Mouse (Mus musculus) hindbrain, embryonic 15.5 days (tissue): ENCODE measurements at regions not wholly inside any gene's neighbourhood (a gene's known extent, or its start where the extent isn't known, plus 50 kb on each side); places are given as distances from the start of the nearest gene placed in this dataset.

ENCODE experiments used
- ATAC-seq: fragments of 200-750 bp; cut with Nextera tagmentation; 2 replicates; pipeline ENCODE4 v1.8.0; 2017; ENCODE audit warnings: low read depth, moderate number of reproducible peaks, moderate TSS enrichment; ENCODE audit not compliant: low FRiP score
- H3K27ac ChIP-seq: fragments of 300-500 bp; sonication (generic); replicated peaks from 2 replicates; pipeline ENCODE4 v1.5.1; 2015; ENCODE audit warnings: mild to moderate bottlenecking, inconsistent platforms
- H3K27me3 ChIP-seq: fragments of 300-500 bp; sonication (generic); 2 replicates; pipeline ENCODE4 v1.6.1; 2015; ENCODE audit warnings: control low read depth, inconsistent platforms
- H3K36me3 ChIP-seq: fragments of 300-500 bp; sonication (generic); 2 replicates; pipeline ENCODE4 v1.6.1; 2015; ENCODE audit warnings: control low read depth, inconsistent platforms
- H3K4me1 ChIP-seq: fragments of 300-500 bp; sonication (generic); replicated peaks from 2 replicates; pipeline ENCODE4 v1.6.1; 2015; ENCODE audit warnings: control low read depth, inconsistent platforms
- H3K4me2 ChIP-seq: fragments of 300-500 bp; sonication (generic); 2 replicates; pipeline ENCODE4 v1.6.1; 2015; ENCODE audit warnings: moderate library complexity, mild to moderate bottlenecking, inconsistent platforms
- H3K4me3 ChIP-seq: fragments of 300-500 bp; sonication (generic); 2 replicates; pipeline ENCODE4 v1.5.1; 2015; ENCODE audit warnings: mild to moderate bottlenecking, inconsistent platforms
- H3K9ac ChIP-seq: fragments of 300-500 bp; sonication (generic); 2 replicates; pipeline ENCODE4 v1.6.1; 2015; ENCODE audit warnings: inconsistent platforms
- H3K9me3 ChIP-seq: fragments of 300-500 bp; sonication (generic); 2 replicates; pipeline ENCODE4 v1.6.1; 2016; ENCODE audit warnings: control low read depth, inconsistent platforms
- WGBS: fragments of 180-500 bp; shearing (Covaris S2); methylation state at CpG from one replicate; pipeline ENCODE4 v1.1.7; 2015; 5-methylcytosine and 5-hydroxymethylcytosine counted together

DNA sequence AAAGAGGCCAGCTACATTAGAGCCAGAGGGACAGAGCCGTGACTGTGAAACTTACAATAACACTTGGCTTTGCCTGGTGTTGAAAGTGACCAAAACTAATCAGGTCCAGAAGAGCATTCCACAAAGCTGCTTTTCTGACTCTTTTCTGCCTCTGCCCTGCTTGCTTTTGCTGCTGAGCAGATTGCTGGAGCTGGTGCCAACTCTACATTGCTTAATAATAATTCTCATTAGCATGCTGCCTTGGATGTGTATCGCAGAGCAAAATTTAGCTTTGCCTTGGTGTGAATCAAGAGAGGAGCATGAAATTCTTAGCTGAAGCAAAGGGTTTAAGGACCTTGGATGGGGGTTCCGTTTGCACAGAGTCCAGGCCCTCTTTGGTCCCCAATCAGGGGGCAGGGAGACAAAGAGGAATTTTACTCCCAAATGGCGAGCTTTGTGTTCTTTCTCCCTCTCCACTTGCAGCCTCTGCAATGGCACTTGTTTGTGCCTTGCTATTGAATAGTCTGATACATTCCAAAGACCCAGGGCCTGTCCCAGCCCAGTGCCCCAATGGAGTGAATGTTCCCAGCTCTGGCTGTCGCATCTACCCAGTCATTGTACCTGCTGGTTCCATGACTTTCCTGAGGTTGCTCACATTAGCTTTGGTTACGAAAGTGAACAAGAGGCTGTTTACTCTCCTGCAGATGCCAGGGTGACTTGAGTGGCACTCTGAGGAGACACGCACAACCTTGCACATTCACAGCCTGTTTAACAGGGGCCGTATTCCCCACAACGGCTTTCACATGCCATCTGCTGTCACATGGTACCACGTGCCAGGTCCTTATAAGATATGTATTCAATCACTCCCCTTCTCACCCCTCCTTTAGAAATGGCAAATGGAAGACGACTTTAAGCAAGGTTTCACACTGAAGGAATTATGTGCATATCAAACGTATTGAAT, 76.9 kb upstream of the Rfx3 start:
- ATAC-seq = peak; percentile 88
- Histone ChIP-seq H3K27me3 (no peaks in the 10 kb centered on the region), H3K4me3 (no peak overlapping the region), H3K4me1 (peaks cover 17% of the 10 kb centered on the region), H3K9me3 (no peaks in the 10 kb centered on the region), H3K36me3 (no peaks in the 10 kb centered on the region), H3K27ac (peak overlapping the region; percentile 70), H3K4me2 (no peak overlapping the region), H3K9ac (no peak overlapping the region)
- WGBS = 38% methylated on average over 12 of the region's 12 CpGs

DNA sequence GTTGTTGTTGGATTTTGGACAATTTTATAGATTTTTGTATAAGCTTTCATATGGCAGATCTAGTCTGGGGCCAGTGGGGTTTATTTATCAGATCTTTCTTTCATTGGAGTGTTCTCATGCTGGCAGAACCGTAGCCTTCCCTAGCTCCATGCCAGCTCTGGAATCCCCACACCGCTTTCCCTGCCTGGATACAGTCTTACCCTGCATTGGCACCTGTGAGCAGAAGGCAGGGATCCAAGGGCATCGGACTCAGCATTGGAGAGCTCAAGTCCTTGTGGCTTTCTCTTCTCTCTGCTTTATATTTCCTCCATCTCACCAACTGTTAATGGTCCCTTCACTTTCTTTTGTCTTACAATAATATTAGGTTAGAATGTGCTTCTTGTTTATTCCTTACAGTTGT, 59.4 kb upstream of the Rfx3 start:
- WGBS = 86% methylated on average over 3 of the region's 3 CpGs
- ATAC-seq = no peak
- H3K4me3 ChIP-seq = no peak overlapping the region
- no peak overlapping the region for H3K9ac ChIP-seq
- H3K27ac ChIP-seq = no peak overlapping the region
- no peaks in the 10 kb centered on the region for H3K27me3 ChIP-seq
- H3K4me2 ChIP-seq = no peak overlapping the region
- no peaks in the 10 kb centered on the region for H3K9me3 ChIP-seq
- no peaks in the 10 kb centered on the region for H3K36me3 ChIP-seq
- no peaks in the 10 kb centered on the region for H3K4me1 ChIP-seq
